In genomic region chr2:22789576-22789975, GRCm38 (mm10) we compare ENCODE assay signal across 14 mouse cellular contexts.
"Had no signal": no experiment of that assay in that cellular context is flagged by ENCODE, and none has a peak within 500 bp of the region (broad histone marks: within the 10 kb centered on the region; RNA-seq: fewer than 3 reads in every experiment).

No protein-coding gene starts in this region.

- H3K27ac ChIP-seq: liver, embryonic 14.5 days; midbrain, embryonic 13.5 days; midbrain, embryonic 15.5 days; neural tube, embryonic 12.5 days had no signal

- H3K4me3 ChIP-seq: midbrain, embryonic 13.5 days; midbrain, embryonic 15.5 days; myocyte; neural tube, embryonic 12.5 days had no signal

- DNase-seq: lung, adult 18-20 months; lung, embryonic 14.5 days; lung, postnatal 10 days; lung, postnatal 4 days; right cerebral cortex, postnatal 14 days; spleen, adult 18-20 months; thymus, adult 18-20 months; thymus, postnatal 14 days; thymus, postnatal 36 days had no signal

- ATAC-seq: midbrain, embryonic 13.5 days; midbrain, embryonic 15.5 days had no signal

- H3K36me3 ChIP-seq: midbrain, embryonic 13.5 days; midbrain, embryonic 15.5 days; neural tube, embryonic 12.5 days had no signal

- H3K4me1 ChIP-seq: midbrain, embryonic 13.5 days; midbrain, embryonic 15.5 days; neural tube, embryonic 12.5 days had no signal
